Mouse (Mus musculus): Measurements from ENCODE around the gene Gnaq.

The Gnaq gene

GRCm38 (mm10) chr19:16314295-16314821, 181.7 kb downstream of the Gnaq start:
- no peak for DNase-seq (ENCODE audit: extremely low spot score, low spot score)

GRCm38 (mm10) chr19:16315525-16315924, 182.9 kb downstream of the Gnaq start:
- no peak for DNase-seq (ENCODE audit: extremely low spot score, low spot score)

GRCm38 (mm10) chr19:16318128-16318811, 185.6 kb downstream of the Gnaq start:
- no peak for DNase-seq (ENCODE audit: extremely low spot score, low spot score)

- DNase-seq (ENCODE audit: extremely low spot score, low spot score) = no peak
These were observed 187.4 kb downstream of the Gnaq start for GRCm38 (mm10) chr19:16319986-16320385.

- DNase-seq (ENCODE audit: extremely low spot score, low spot score) = no peak
These were observed 190.4 kb downstream of the Gnaq start for GRCm38 (mm10) chr19:16322986-16323385.

- DNase-seq (ENCODE audit: extremely low spot score, low spot score) = no peak
These were observed 191.6 kb downstream of the Gnaq start for GRCm38 (mm10) chr19:16324239-16324638.

- DNase-seq (ENCODE audit: extremely low spot score, low spot score) = no peak
These were observed 193.3 kb downstream of the Gnaq start for GRCm38 (mm10) chr19:16325911-16326310.

- DNase-seq (ENCODE audit: extremely low spot score, low spot score) = no peak
These were observed 194.9 kb downstream of the Gnaq start for GRCm38 (mm10) chr19:16327401-16328073.

GRCm38 (mm10) chr19:16328074-16328850, 195.6 kb downstream of the Gnaq start:
- DNase-seq (ENCODE audit: extremely low spot score, low spot score) = no peak

GRCm38 (mm10) chr19:16329056-16329455, 196.4 kb downstream of the Gnaq start:
- DNase-seq (ENCODE audit: extremely low spot score, low spot score) = no peak

- DNase-seq (ENCODE audit: extremely low spot score, low spot score) = no peak
These were observed 197.0 kb downstream of the Gnaq start for GRCm38 (mm10) chr19:16329648-16330047.

GRCm38 (mm10) chr19:16330161-16330560, 197.5 kb downstream of the Gnaq start:
- no peak for DNase-seq (ENCODE audit: extremely low spot score, low spot score)

- no peak for DNase-seq (ENCODE audit: extremely low spot score, low spot score)
These were observed 198.4 kb downstream of the Gnaq start for GRCm38 (mm10) chr19:16331047-16331446.

GRCm38 (mm10) chr19:16337866-16338530, 205.4 kb downstream of the Gnaq start:
- DNase-seq (ENCODE audit: extremely low spot score, low spot score) = no peak

GRCm38 (mm10) chr19:16339954-16340586, 207.4 kb downstream of the Gnaq start:
- DNase-seq (ENCODE audit: extremely low spot score, low spot score) = no peak

GRCm38 (mm10) chr19:16342702-16343101, 210.1 kb downstream of the Gnaq start:
- DNase-seq (ENCODE audit: extremely low spot score, low spot score) = no peak

GRCm38 (mm10) chr19:16345516-16345915, 212.9 kb downstream of the Gnaq start:
- DNase-seq (ENCODE audit: extremely low spot score, low spot score) = no peak

- no peak for DNase-seq (ENCODE audit: extremely low spot score, low spot score)
These were observed 214.4 kb downstream of the Gnaq start for GRCm38 (mm10) chr19:16347037-16347436.

- DNase-seq (ENCODE audit: extremely low spot score, low spot score) = no peak
These were observed 221.1 kb downstream of the Gnaq start for GRCm38 (mm10) chr19:16353701-16354136.

- no peak for DNase-seq (ENCODE audit: extremely low spot score, low spot score)
These were observed 225.5 kb downstream of the Gnaq start for GRCm38 (mm10) chr19:16358148-16358547.

GRCm38 (mm10) chr19:16358905-16359304, 226.3 kb downstream of the Gnaq start:
- DNase-seq (ENCODE audit: extremely low spot score, low spot score) = no peak
